Mouse (Mus musculus): ENCODE results near the gene Gnat2. TPM values are rescaled to one million over a fixed set of nuclear protein-coding genes. Genes with fewer than 3 reads are reported as not detected.

Gene Gnat2
- total and polyA plus RNA-seq, 3 experiments, result 2.0 to 10.2 (median 2.4) TPM

DNA sequence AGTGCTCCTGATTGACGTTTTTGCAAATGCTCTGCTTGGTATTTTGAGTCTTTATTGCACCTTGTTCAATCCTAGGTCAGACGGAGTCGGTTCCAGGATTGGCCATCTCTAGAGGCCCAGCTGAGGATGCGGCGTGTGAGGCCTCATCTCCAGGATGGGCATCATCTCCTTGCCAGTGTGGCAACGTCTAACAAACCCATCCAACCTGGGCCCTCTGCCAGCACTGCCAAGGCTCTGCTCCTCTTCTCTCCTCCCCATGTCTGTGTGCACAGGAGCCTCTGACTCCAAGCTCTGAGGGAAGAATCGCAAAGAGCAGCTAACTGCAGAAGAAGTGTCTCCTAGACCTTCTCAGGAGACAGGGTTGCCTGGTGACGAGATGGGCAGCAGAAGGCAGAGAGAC is 29.9 kb upstream of the Gnat2 start:
- peaks cover 20% of the 10 kb centered on the region for H3K27me3 ChIP-seq (ENCODE audit: insufficient read depth, low read length)
- H3K4me1 ChIP-seq (ENCODE audit: insufficient read depth, low read depth, low read length), result peaks cover 19% of the 10 kb centered on the region
- H3K4me3 ChIP-seq (ENCODE audit: low read depth, low read length), result no peak overlapping the region
- DNase-seq (ENCODE audit: low spot score) (no peak), ATAC-seq (ENCODE audit: extremely low read depth, insufficient number of reproducible peaks, low FRiP score, poor library complexity, severe bottlenecking) (no peak)
- no peaks in the 10 kb centered on the region for H3K36me3 ChIP-seq (replicated peaks)
- no peaks in the 10 kb centered on the region for H3K9me3 ChIP-seq (replicated peaks)
- no peak for TF ChIP-seq CTCF (IDR thresholded peaks at IDR 0.05; ENCODE audit: low read depth, low read length)
- TF ChIP-seq GATA2 (IDR thresholded peaks at IDR 0.05; ENCODE audit: borderline replicate concordance, low read depth, low read length), result no peak

DNA sequence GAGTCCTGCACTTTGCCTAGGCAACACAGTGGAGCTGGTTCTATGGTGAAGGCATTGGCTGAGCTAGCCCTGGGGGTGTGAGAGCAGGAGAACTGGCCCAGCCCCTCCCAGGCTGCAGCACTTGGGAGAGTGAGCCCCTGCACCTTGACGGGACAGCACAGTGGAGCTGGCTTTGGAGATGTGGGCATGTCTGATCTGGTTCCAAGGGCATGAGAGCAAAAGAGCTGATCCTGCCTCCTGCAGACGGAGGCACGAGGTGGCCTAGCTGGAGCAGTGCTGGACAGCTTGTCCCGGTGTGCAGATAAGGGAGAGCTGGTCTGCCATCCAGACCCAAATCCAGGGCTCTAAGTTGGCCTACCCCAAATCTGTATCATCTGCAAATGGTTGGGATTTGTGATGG is 27.9 kb upstream of the Gnat2 start:
- DNase-seq (ENCODE audit: low spot score) (no peak), ATAC-seq (ENCODE audit: extremely low read depth, insufficient number of reproducible peaks, low FRiP score, poor library complexity, severe bottlenecking) (no peak)
- H3K9me3 ChIP-seq (replicated peaks), result no peaks in the 10 kb centered on the region
- peaks cover 29% of the 10 kb centered on the region for H3K4me1 ChIP-seq (ENCODE audit: insufficient read depth, low read depth, low read length)
- TF ChIP-seq GATA2 (IDR thresholded peaks at IDR 0.05; ENCODE audit: borderline replicate concordance, low read depth, low read length) (no peak), POLR2AphosphoS5 (IDR thresholded peaks at IDR 0.05; ENCODE audit: insufficient replicate concordance, low read depth, low read length) (no peak), CTCF (IDR thresholded peaks at IDR 0.05; ENCODE audit: low read depth, low read length) (no peak), GATA1 (IDR thresholded peaks at IDR 0.05; ENCODE audit: borderline replicate concordance, low read length) (no peak), TAL1 (conservative IDR thresholded peaks at IDR 0.05; ENCODE audit: low read depth, low read length) (no peak)
- H3K36me3 ChIP-seq (replicated peaks), result peaks cover 13% of the 10 kb centered on the region
- no peak overlapping the region for H3K4me3 ChIP-seq (ENCODE audit: low read depth, low read length)
- peaks cover 17% of the 10 kb centered on the region; the same call in 1 of the 2 replicates for H3K27me3 ChIP-seq (ENCODE audit: insufficient read depth, low read length)

DNA sequence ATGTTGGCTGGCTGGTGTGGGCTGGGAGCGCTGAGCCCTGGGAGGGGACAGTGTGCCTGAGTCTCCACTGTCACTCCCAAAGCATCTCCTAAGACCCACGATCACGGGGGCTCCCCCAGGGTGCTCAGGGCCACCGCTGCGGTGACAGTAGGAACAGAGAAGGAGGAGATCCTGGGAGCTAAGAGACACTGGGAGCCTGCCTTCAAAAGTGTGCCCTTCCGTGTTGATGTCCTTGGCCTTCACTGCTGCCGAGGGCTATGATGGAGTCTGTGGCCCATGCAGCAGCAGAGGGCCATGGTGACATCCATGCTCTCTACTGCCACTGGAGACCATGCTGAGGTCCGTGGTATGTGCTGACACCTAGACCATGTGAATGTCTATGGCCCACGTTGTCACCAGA is 27.0 kb upstream of the Gnat2 start:
- Histone ChIP-seq H3K36me3 (replicated peaks) (peaks cover 17% of the 10 kb centered on the region), H3K27me3 (ENCODE audit: insufficient read depth, low read length) (peaks cover 17% of the 10 kb centered on the region; the same call in 1 of the 2 replicates), H3K4me3 (ENCODE audit: low read depth, low read length) (no peak overlapping the region), H3K9me3 (replicated peaks) (no peaks in the 10 kb centered on the region), H3K4me1 (ENCODE audit: insufficient read depth, low read depth, low read length) (peaks cover 37% of the 10 kb centered on the region)
- DNase-seq (ENCODE audit: low spot score) (no peak), ATAC-seq (ENCODE audit: extremely low read depth, insufficient number of reproducible peaks, low FRiP score, poor library complexity, severe bottlenecking) (no peak)
- no peak for TF ChIP-seq GATA1 (IDR thresholded peaks at IDR 0.05; ENCODE audit: borderline replicate concordance, low read length)
- TF ChIP-seq GATA2 (IDR thresholded peaks at IDR 0.05; ENCODE audit: borderline replicate concordance, low read depth, low read length), result no peak
- TF ChIP-seq CTCF (IDR thresholded peaks at IDR 0.05; ENCODE audit: low read depth, low read length), result no peak
- no peak for TF ChIP-seq TAL1 (conservative IDR thresholded peaks at IDR 0.05; ENCODE audit: low read depth, low read length)
- TF ChIP-seq POLR2AphosphoS5 (IDR thresholded peaks at IDR 0.05; ENCODE audit: insufficient replicate concordance, low read depth, low read length), result no peak

DNA sequence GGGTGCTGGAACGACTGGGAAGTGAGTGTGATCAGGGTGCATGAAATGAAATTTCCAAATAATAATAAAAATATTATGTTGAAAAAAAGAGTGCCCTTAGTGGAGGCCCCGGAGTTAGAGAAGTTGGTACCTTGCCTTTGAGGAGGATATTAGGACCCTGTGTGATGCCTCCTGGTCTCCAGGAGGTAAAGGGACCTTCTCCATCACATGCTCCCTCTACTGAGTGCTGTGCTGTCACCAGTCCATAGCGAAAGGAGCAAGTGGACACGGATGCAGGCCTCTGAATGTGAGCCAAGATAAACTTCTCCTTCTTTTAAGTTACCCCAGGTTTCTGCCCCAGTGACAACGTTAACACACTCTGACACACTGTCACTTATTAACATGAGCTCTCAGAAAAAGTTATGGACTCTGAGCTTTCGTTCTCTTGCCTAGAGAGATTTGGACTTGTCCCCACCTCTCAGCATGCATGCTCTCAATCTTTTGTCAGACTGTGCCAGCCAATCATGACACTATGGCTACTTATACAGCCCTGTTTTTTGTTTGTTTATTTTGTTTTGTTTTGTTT is 25.1 kb upstream of the Gnat2 start:
- Histone ChIP-seq H3K36me3 (replicated peaks) (peaks cover 34% of the 10 kb centered on the region), H3K4me3 (ENCODE audit: low read depth, low read length) (no peak overlapping the region), H3K9me3 (replicated peaks) (no peaks in the 10 kb centered on the region), H3K27me3 (ENCODE audit: insufficient read depth, low read length) (peaks cover 17% of the 10 kb centered on the region; the same call in 1 of the 2 replicates), H3K4me1 (ENCODE audit: insufficient read depth, low read depth, low read length) (peaks cover 46% of the 10 kb centered on the region)
- DNase-seq (ENCODE audit: low spot score) (no peak), ATAC-seq (ENCODE audit: extremely low read depth, insufficient number of reproducible peaks, low FRiP score, poor library complexity, severe bottlenecking) (no peak)
- no peak for TF ChIP-seq CTCF (IDR thresholded peaks at IDR 0.05; ENCODE audit: low read depth, low read length)

- ATAC-seq (ENCODE audit: extremely low read depth, insufficient number of reproducible peaks, low FRiP score, poor library complexity, severe bottlenecking) (no peak), DNase-seq (ENCODE audit: low spot score) (no peak)
- Histone ChIP-seq H3K36me3 (replicated peaks) (peaks cover 47% of the 10 kb centered on the region), H3K4me3 (ENCODE audit: low read depth, low read length) (no peak overlapping the region), H3K27me3 (ENCODE audit: insufficient read depth, low read length) (peaks cover 13% of the 10 kb centered on the region; the same call in 1 of the 2 replicates), H3K4me1 (ENCODE audit: insufficient read depth, low read depth, low read length) (peaks cover 57% of the 10 kb centered on the region), H3K9me3 (replicated peaks) (no peaks in the 10 kb centered on the region)
- 0 out of 2 replicates have a peak, but pooled peaks have one; percentile 4 for TF ChIP-seq POLR2AphosphoS5 (IDR thresholded peaks at IDR 0.05; ENCODE audit: insufficient replicate concordance, low read depth, low read length)
- TF ChIP-seq GATA2 (IDR thresholded peaks at IDR 0.05; ENCODE audit: borderline replicate concordance, low read depth, low read length), result no peak
These were observed 23.8 kb upstream of the Gnat2 start for GRCm38 (mm10) chr3:108068826-108069225.

DNA sequence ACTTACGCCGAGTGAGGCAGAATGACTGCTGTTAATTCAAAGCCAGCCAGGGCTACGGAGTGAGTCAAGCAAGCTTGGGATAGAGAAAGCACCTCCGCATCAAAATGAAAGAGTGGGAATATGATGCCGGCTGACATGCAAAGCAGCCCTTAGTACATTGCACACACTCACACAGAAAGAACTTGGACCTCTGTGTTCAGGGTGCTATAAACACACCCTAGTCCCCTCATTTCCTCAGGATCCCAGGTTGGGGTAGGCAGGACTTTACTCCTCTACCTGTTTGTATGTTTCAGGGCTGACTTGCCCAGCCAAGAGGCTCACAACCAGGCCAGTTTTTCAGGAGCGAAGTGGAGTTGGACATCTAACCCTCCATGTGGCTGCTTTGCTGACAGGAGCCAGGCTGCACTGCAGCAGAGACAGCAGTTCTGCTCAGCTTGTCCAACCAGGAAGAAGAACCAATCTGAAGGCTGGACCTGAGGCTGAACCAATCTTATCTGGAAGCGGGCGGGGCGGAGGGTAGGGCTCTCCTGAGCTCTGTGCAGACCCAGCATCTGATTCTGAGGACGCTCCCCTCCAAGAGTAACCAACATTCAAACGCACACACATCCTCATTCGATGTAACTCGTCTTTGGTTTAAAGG is 23.2 kb upstream of the Gnat2 start:
- H3K9me3 ChIP-seq (replicated peaks), result no peaks in the 10 kb centered on the region
- peaks cover 9% of the 10 kb centered on the region; the same call in 1 of the 2 replicates for H3K27me3 ChIP-seq (ENCODE audit: insufficient read depth, low read length)
- H3K4me1 ChIP-seq (ENCODE audit: insufficient read depth, low read depth, low read length), result peaks cover 61% of the 10 kb centered on the region
- DNase-seq (ENCODE audit: low spot score) (no peak), ATAC-seq (ENCODE audit: extremely low read depth, insufficient number of reproducible peaks, low FRiP score, poor library complexity, severe bottlenecking) (no peak)
- peaks cover 53% of the 10 kb centered on the region for H3K36me3 ChIP-seq (replicated peaks)
- TF ChIP-seq GATA1 (IDR thresholded peaks at IDR 0.05; ENCODE audit: borderline replicate concordance, low read length) (no peak), POLR2AphosphoS5 (IDR thresholded peaks at IDR 0.05; ENCODE audit: insufficient replicate concordance, low read depth, low read length) (0 out of 2 replicates have a peak, but pooled peaks have one; percentile 10)
- H3K4me3 ChIP-seq (ENCODE audit: low read depth, low read length), result no peak overlapping the region; the same call in 1 of the 2 replicates
